Mouse (Mus musculus): ENCODE data around the gene Slc5a2.

- TF ChIP-seq ELF1 (IDR thresholded peaks at IDR 0.05; ENCODE audit: low read depth, low read length) (no peak), POLR2AphosphoS2 (IDR thresholded peaks at IDR 0.05; ENCODE audit: low read depth, low read length) (no peak), HCFC1 (IDR thresholded peaks at IDR 0.05; ENCODE audit: low read depth, low read length) (no peak), JUN (IDR thresholded peaks at IDR 0.05; ENCODE audit: insufficient read depth, low read depth, low read length) (no peak), ETS1 (conservative IDR thresholded peaks at IDR 0.05; ENCODE audit: low read depth, low read length) (no peak), ZMIZ1 (IDR thresholded peaks at IDR 0.05; ENCODE audit: low read depth, low read length) (no peak), EP300 (IDR thresholded peaks at IDR 0.05; ENCODE audit: low read length) (no peak)
Measured at GRCm38 (mm10) chr7:128236426-128236825, 29.0 kb upstream of the Slc5a2 start.
